Comparison of ENCODE assay signal across 9 mouse cellular contexts in genomic region chr14:27810790-27811189, GRCm38 (mm10).
DNase-seq lines count a peak whose midpoint lies in the region; ATAC-seq lines count a peak whose summit lies in the region.
"Had no signal": no experiment of that assay in that cellular context is flagged by ENCODE, and none has a peak within 500 bp of the region (broad histone marks: within the 10 kb centered on the region; RNA-seq: fewer than 3 reads in every experiment).

No protein-coding gene starts in this region.

- DNase-seq in frontal cortex, postnatal 36 days (ENCODE audit: low spot score in 2 of 2) = peak; percentile 51 to 57
- DNase-seq in frontal cortex, postnatal 10 days (ENCODE audit: low spot score in 2 of 2) = no peak
- DNase-seq in midbrain, embryonic 14.5 days = peak; percentile 49
- peak; percentile 20 for DNase-seq in embryonic facial prominence, embryonic 10.5 days (ENCODE audit: low spot score)
- DNase-seq in right cerebral cortex, postnatal 36 days (ENCODE audit: low spot score in 2 of 2) = peak; percentile 52 to 67
- DNase-seq in natural killer cell, adult 2 months (ENCODE audit: low spot score in 2 of 2) = no peak

- WGBS in midbrain, embryonic 14.5 days = 10% methylated on average over 7 of the region's 7 CpGs
- WGBS in midbrain, embryonic 13.5 days = 13% methylated on average over 7 of the region's 7 CpGs
- 37% methylated on average over 7 of the region's 7 CpGs for WGBS in embryonic facial prominence, embryonic 10.5 days
- 41% methylated on average over 7 of the region's 7 CpGs for WGBS in kidney, embryonic 16.5 days

- no peak overlapping the region for H3K9ac ChIP-seq in midbrain, embryonic 14.5 days (replicated peaks; ENCODE audit: low read length)
- no peak overlapping the region for H3K9ac ChIP-seq in midbrain, embryonic 13.5 days (replicated peaks)
- no peak overlapping the region for H3K9ac ChIP-seq in kidney, embryonic 16.5 days (replicated peaks; ENCODE audit: low read length)

- no peaks in the 10 kb centered on the region; the same call in 1 of the 2 replicates for H3K27me3 ChIP-seq in midbrain, embryonic 14.5 days (ENCODE audit: control insufficient read depth, insufficient read depth, low read length)
- H3K27me3 ChIP-seq in midbrain, embryonic 13.5 days = peaks cover 6% of the 10 kb centered on the region
- H3K27me3 ChIP-seq in embryonic facial prominence, embryonic 10.5 days (replicated peaks; ENCODE audit: low read depth, poor library complexity, severe bottlenecking) = no peaks in the 10 kb centered on the region; the same call in 1 of the 2 replicates
- 0 out of 2 replicates have a peak, but pooled peaks cover 2% of the 10 kb centered on the region for H3K27me3 ChIP-seq in kidney, embryonic 16.5 days (ENCODE audit: insufficient read depth, low read length)

- H3K4me3 ChIP-seq in midbrain, embryonic 14.5 days (replicated peaks; ENCODE audit: low read depth, low read length) = no peak overlapping the region
- H3K4me3 ChIP-seq in midbrain, embryonic 13.5 days (replicated peaks) = no peak overlapping the region
- H3K4me3 ChIP-seq in embryonic facial prominence, embryonic 10.5 days = no peak overlapping the region
- no peak overlapping the region for H3K4me3 ChIP-seq in kidney, embryonic 16.5 days (ENCODE audit: low read length)
- H3K4me3 ChIP-seq: erythroblast, embryonic 14.5 days had no signal

- H3K27ac ChIP-seq in midbrain, embryonic 14.5 days (replicated peaks; ENCODE audit: low read depth, low read length) = no peak overlapping the region
- no peak overlapping the region for H3K27ac ChIP-seq in midbrain, embryonic 13.5 days
- H3K27ac ChIP-seq in embryonic facial prominence, embryonic 10.5 days (replicated peaks) = no peak overlapping the region
- no peak overlapping the region for H3K27ac ChIP-seq in kidney, embryonic 16.5 days (ENCODE audit: low read length)

- H3K9me3 ChIP-seq in midbrain, embryonic 14.5 days (ENCODE audit: control insufficient read depth, low read length) = no peaks in the 10 kb centered on the region
- no peaks in the 10 kb centered on the region for H3K9me3 ChIP-seq in midbrain, embryonic 13.5 days
- H3K9me3 ChIP-seq in embryonic facial prominence, embryonic 10.5 days = no peaks in the 10 kb centered on the region
- no peaks in the 10 kb centered on the region for H3K9me3 ChIP-seq in kidney, embryonic 16.5 days (ENCODE audit: low read length)

- no peaks in the 10 kb centered on the region; the same call in 1 of the 2 replicates for H3K4me1 ChIP-seq in midbrain, embryonic 14.5 days (ENCODE audit: control insufficient read depth, insufficient read depth, low read length)
- H3K4me1 ChIP-seq in midbrain, embryonic 13.5 days (replicated peaks) = peaks cover 5% of the 10 kb centered on the region; the same call in 1 of the 2 replicates
- H3K4me1 ChIP-seq in embryonic facial prominence, embryonic 10.5 days = peaks cover 13% of the 10 kb centered on the region
- no peaks in the 10 kb centered on the region for H3K4me1 ChIP-seq in kidney, embryonic 16.5 days (ENCODE audit: insufficient read depth, low read length)

- H3K36me3 ChIP-seq in midbrain, embryonic 14.5 days (ENCODE audit: control insufficient read depth, insufficient read depth, low read length) = no peaks in the 10 kb centered on the region
- H3K36me3 ChIP-seq in midbrain, embryonic 13.5 days = no peaks in the 10 kb centered on the region
- no peaks in the 10 kb centered on the region for H3K36me3 ChIP-seq in embryonic facial prominence, embryonic 10.5 days (replicated peaks)
- H3K36me3 ChIP-seq in kidney, embryonic 16.5 days (ENCODE audit: insufficient read depth, low read length) = no peaks in the 10 kb centered on the region

- no peak overlapping the region for H3K4me2 ChIP-seq in midbrain, embryonic 14.5 days (ENCODE audit: low read length)
- no peak overlapping the region for H3K4me2 ChIP-seq in midbrain, embryonic 13.5 days (replicated peaks)
- H3K4me2 ChIP-seq in kidney, embryonic 16.5 days (replicated peaks; ENCODE audit: low read depth, low read length) = no peak overlapping the region

- no peak for ATAC-seq in midbrain, embryonic 14.5 days (ENCODE audit: low FRiP score, low TSS enrichment)
- ATAC-seq in midbrain, embryonic 13.5 days = no peak
- ATAC-seq in kidney, embryonic 16.5 days (ENCODE audit: low FRiP score, low TSS enrichment) = no peak

Comparison
In these comparisons a context has a peak if more than half of its experiments do, and no peak if none do; other contexts are left out.
1. DNase-seq: peak in frontal cortex, postnatal 36 days (2 of 2), midbrain, embryonic 14.5 days (single experiment), embryonic facial prominence, embryonic 10.5 days (single experiment) and right cerebral cortex, postnatal 36 days (2 of 2); none in frontal cortex, postnatal 10 days (0 of 2) and natural killer cell, adult 2 months (0 of 2).